Mouse (Mus musculus): Measurements from ENCODE around the gene Smad3.

DNA sequence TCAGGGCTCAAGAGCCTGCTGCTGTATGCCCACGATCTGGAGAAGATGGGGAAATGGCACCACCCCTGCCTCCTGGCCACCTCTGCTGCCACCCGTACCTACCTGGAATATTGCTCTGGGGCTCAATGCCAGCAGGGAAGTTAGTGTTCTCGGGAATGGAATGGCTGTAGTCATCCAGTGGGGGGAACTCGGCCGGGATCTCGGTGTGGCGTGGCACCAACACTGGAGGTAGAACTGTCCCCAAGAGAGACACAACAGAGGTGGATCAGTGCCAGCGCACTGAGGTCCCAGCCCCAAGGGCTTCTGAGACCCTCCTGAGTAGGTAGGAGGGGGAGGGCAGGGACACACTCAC is 90.4 kb downstream of the Smad3 start:
- TF ChIP-seq CTCF (IDR thresholded peaks at IDR 0.05; ENCODE audit: insufficient read depth, low read length), result no peak
- no peak for TF ChIP-seq POLR2A (IDR thresholded peaks at IDR 0.05; ENCODE audit: borderline replicate concordance, extremely low read depth, low read depth, low read length)
